Mouse (Mus musculus): ENCODE measurements around the gene Prdx2. TPM values are rescaled to one million over a fixed set of nuclear protein-coding genes. Genes with fewer than 3 reads are reported as not detected.
A peak's percentile ranks its signal among the peaks of the same experiment; 100 is the strongest.

Prdx2 gene
- total and polyA plus RNA-seq, 3 experiments: 464 to 662 (median 591) TPM

- TF ChIP-seq POLR2A (IDR thresholded peaks at IDR 0.05; ENCODE audit: insufficient read depth, low read depth, low read length): no peak
- no peak for TF ChIP-seq EP300 (IDR thresholded peaks at IDR 0.05; ENCODE audit: insufficient read depth, low read depth, low read length)
- no peak for TF ChIP-seq CTCF (IDR thresholded peaks at IDR 0.05)
- Histone ChIP-seq H3K4me3 (no peak overlapping the region), H3K4me1 (ENCODE audit: control insufficient read depth, insufficient read depth, low read length) (peaks cover 5% of the 10 kb centered on the region), H3K9ac (ENCODE audit: low read depth, low read length) (no peak overlapping the region), H3K36me3 (ENCODE audit: control insufficient read depth, insufficient read depth, low read length) (no peaks in the 10 kb centered on the region), H3K79me2 (replicated peaks; ENCODE audit: control insufficient read depth, insufficient read depth, low read length) (no peaks in the 10 kb centered on the region), H3K27ac (no peak overlapping the region), H3K27me3 (ENCODE audit: control insufficient read depth, insufficient read depth, low read length) (no peaks in the 10 kb centered on the region)
- 90% methylated on average over 9 of the region's 9 CpGs for WGBS
- intact Hi-C loops (cut with DNase I): no loop called here
- DNase-seq: no peak
Measured at GRCm38 (mm10) chr8:84994375-84994774, 25.0 kb downstream of the Prdx2 start.

- H3K4me1 ChIP-seq (ENCODE audit: control insufficient read depth, insufficient read depth, low read length): peaks cover 3% of the 10 kb centered on the region
- peak in 1 of 2 experiments; percentile 17 for DNase-seq
- WGBS: 36% methylated on average over 25 of the region's 25 CpGs
- TF ChIP-seq CTCF (IDR thresholded peaks at IDR 0.05): no peak
- no peak overlapping the region for H3K27ac ChIP-seq
- H3K36me3 ChIP-seq (ENCODE audit: control insufficient read depth, insufficient read depth, low read length): no peaks in the 10 kb centered on the region
- H3K9ac ChIP-seq (ENCODE audit: low read depth, low read length): no peak overlapping the region
- no peak overlapping the region for H3K4me3 ChIP-seq
- intact Hi-C loops (cut with DNase I): loop anchor here (5.0 kb wide), 1 partner anchor 38 kb away; no protein-coding TSS in a partner anchor
- H3K79me2 ChIP-seq (replicated peaks; ENCODE audit: control insufficient read depth, insufficient read depth, low read length): no peaks in the 10 kb centered on the region
- H3K27me3 ChIP-seq (ENCODE audit: control insufficient read depth, insufficient read depth, low read length): no peaks in the 10 kb centered on the region
Measured at GRCm38 (mm10) chr8:84995680-84996079, 26.3 kb downstream of the Prdx2 start.

- H3K79me2 ChIP-seq (replicated peaks; ENCODE audit: control insufficient read depth, insufficient read depth, low read length): no peaks in the 10 kb centered on the region
- TF ChIP-seq CTCF (IDR thresholded peaks at IDR 0.05) (no peak), POLR2A (IDR thresholded peaks at IDR 0.05; ENCODE audit: insufficient read depth, low read depth, low read length) (no peak), EP300 (IDR thresholded peaks at IDR 0.05; ENCODE audit: insufficient read depth, low read depth, low read length) (no peak)
- no peak overlapping the region for H3K4me3 ChIP-seq
- no peak overlapping the region for H3K27ac ChIP-seq
- peaks cover 1% of the 10 kb centered on the region; the same call in 1 of the 2 replicates for H3K4me1 ChIP-seq (ENCODE audit: control insufficient read depth, insufficient read depth, low read length)
- H3K27me3 ChIP-seq (ENCODE audit: control insufficient read depth, insufficient read depth, low read length): no peaks in the 10 kb centered on the region
- H3K9ac ChIP-seq (ENCODE audit: low read depth, low read length): no peak overlapping the region
- peak in 1 of 2 experiments; percentile 14 for DNase-seq
- WGBS: 91% methylated on average over 5 of the region's 5 CpGs
- no peaks in the 10 kb centered on the region for H3K36me3 ChIP-seq (ENCODE audit: control insufficient read depth, insufficient read depth, low read length)
- intact Hi-C loops (cut with DNase I): loop anchor here (5.0 kb wide), 1 partner anchor 40 kb away; no protein-coding TSS in a partner anchor
Measured at GRCm38 (mm10) chr8:84996978-84997377, 27.6 kb downstream of the Prdx2 start.

- DNase-seq: peak; percentile 89 to 92
- Histone ChIP-seq H3K4me1 (ENCODE audit: control insufficient read depth, insufficient read depth, low read length) (peaks cover 1% of the 10 kb centered on the region; the same call in 1 of the 2 replicates), H3K9ac (ENCODE audit: low read depth, low read length) (0 out of 2 replicates have a peak overlapping the region, but pooled peaks have one; percentile 8), H3K27me3 (ENCODE audit: control insufficient read depth, insufficient read depth, low read length) (no peaks in the 10 kb centered on the region), H3K27ac (no peak overlapping the region), H3K4me3 (no peak overlapping the region), H3K36me3 (ENCODE audit: control insufficient read depth, insufficient read depth, low read length) (no peaks in the 10 kb centered on the region), H3K79me2 (replicated peaks; ENCODE audit: control insufficient read depth, insufficient read depth, low read length) (no peaks in the 10 kb centered on the region)
- 7% methylated on average over 19 of the region's 19 CpGs for WGBS
- TF ChIP-seq POLR2A (IDR thresholded peaks at IDR 0.05; ENCODE audit: insufficient read depth, low read depth, low read length) (no peak), EP300 (IDR thresholded peaks at IDR 0.05; ENCODE audit: insufficient read depth, low read depth, low read length) (peak; percentile 52; the same call in 1 of the 2 replicates), CTCF (IDR thresholded peaks at IDR 0.05) (peak; percentile 99)
- intact Hi-C loops (cut with DNase I): loop anchor here (1.0 to 5.0 kb wide), 2 partner anchors 40 to 69 kb away; no protein-coding TSS in a partner anchor
Measured at GRCm38 (mm10) chr8:84997649-84998295, 28.4 kb downstream of the Prdx2 start.

GRCm38 (mm10) chr8:85007686-85008085 is 38.3 kb downstream of the Prdx2 start:
- no peak overlapping the region for H3K4me3 ChIP-seq
- TF ChIP-seq CTCF (IDR thresholded peaks at IDR 0.05): peak; percentile 62
- no peak for TF ChIP-seq EP300 (IDR thresholded peaks at IDR 0.05; ENCODE audit: insufficient read depth, low read depth, low read length)
- H3K27ac ChIP-seq: no peak overlapping the region
- H3K4me1 ChIP-seq (ENCODE audit: control insufficient read depth, insufficient read depth, low read length): no peaks in the 10 kb centered on the region
- DNase-seq: peak in 1 of 2 experiments; percentile 54
- WGBS: 12% methylated on average over 25 of the region's 25 CpGs
- intact Hi-C loops (cut with DNase I): no loop called here
- peaks cover 6% of the 10 kb centered on the region; the same call in 1 of the 2 replicates for H3K27me3 ChIP-seq (ENCODE audit: control insufficient read depth, insufficient read depth, low read length)
- no peak overlapping the region for H3K9ac ChIP-seq (ENCODE audit: low read depth, low read length)
- no peaks in the 10 kb centered on the region for H3K36me3 ChIP-seq (ENCODE audit: control insufficient read depth, insufficient read depth, low read length)
- no peaks in the 10 kb centered on the region for H3K79me2 ChIP-seq (replicated peaks; ENCODE audit: control insufficient read depth, insufficient read depth, low read length)

- Histone ChIP-seq H3K27ac (no peak overlapping the region), H3K9ac (ENCODE audit: low read depth, low read length) (no peak overlapping the region), H3K27me3 (ENCODE audit: control insufficient read depth, insufficient read depth, low read length) (peaks cover 9% of the 10 kb centered on the region), H3K4me1 (ENCODE audit: control insufficient read depth, insufficient read depth, low read length) (no peaks in the 10 kb centered on the region; the same call in 1 of the 2 replicates), H3K36me3 (ENCODE audit: control insufficient read depth, insufficient read depth, low read length) (no peaks in the 10 kb centered on the region), H3K4me3 (no peak overlapping the region), H3K79me2 (replicated peaks; ENCODE audit: control insufficient read depth, insufficient read depth, low read length) (no peaks in the 10 kb centered on the region)
- intact Hi-C loops (cut with DNase I): no loop called here
- no peak for DNase-seq
- TF ChIP-seq CTCF (IDR thresholded peaks at IDR 0.05): no peak
- TF ChIP-seq EP300 (IDR thresholded peaks at IDR 0.05; ENCODE audit: insufficient read depth, low read depth, low read length): no peak
- no peak for TF ChIP-seq POLR2A (IDR thresholded peaks at IDR 0.05; ENCODE audit: insufficient read depth, low read depth, low read length)
- 15% methylated on average over 28 of the region's 28 CpGs for WGBS
Measured at GRCm38 (mm10) chr8:85011242-85011641, 41.9 kb downstream of the Prdx2 start.
